Mouse (Mus musculus): ENCODE data around the gene Col9a3.

Gene Col9a3

DNA sequence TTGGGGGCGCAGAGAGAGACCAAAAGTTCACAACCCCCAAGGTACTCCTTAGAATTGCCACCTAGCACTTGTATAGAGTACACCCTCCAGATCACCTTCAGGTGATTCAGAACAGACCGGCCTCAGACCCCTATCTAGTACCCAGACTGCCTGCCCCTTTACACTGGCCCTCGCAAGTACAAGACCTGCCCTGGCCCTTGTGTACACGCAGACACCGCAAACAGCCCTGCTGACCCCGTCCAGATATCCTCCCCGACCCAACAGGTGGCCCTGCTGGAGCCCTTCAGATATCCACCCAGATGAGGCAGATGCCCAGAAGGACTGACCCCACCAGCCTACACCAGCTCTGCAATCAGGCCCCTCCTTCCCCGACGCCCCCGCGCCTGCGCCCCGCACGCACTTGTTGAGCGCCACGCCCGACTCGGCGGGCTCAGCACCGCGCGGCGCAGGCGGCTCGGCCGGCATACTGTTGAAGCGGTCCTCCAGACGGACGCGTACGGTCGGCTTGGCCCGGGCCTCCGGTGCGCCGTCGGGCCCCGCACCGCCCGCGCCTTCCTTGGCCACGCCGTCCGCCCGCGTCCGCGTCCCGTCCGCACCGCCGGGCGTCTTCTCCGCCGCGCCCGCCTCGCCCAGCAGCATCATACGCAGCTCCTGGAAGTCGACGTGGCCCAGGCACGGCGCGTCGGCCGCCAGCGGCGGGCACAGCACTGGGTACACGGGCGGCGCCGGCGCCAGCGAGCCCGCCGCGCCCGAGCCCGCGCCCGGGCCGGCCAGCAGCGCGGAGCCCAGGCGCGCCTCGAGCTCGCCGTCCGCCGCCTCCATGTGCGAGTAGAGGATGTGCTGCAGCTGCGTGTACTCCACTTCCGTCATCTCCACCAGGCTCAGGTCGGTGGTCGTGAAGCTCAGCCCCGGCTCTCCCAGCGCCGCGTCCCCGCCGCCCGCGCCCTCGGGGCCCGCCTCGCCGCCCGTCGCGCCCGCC, 44.3 kb downstream of the Col9a3 start:
- no peak for DNase-seq (ENCODE audit: low read depth, low spot score)

DNA sequence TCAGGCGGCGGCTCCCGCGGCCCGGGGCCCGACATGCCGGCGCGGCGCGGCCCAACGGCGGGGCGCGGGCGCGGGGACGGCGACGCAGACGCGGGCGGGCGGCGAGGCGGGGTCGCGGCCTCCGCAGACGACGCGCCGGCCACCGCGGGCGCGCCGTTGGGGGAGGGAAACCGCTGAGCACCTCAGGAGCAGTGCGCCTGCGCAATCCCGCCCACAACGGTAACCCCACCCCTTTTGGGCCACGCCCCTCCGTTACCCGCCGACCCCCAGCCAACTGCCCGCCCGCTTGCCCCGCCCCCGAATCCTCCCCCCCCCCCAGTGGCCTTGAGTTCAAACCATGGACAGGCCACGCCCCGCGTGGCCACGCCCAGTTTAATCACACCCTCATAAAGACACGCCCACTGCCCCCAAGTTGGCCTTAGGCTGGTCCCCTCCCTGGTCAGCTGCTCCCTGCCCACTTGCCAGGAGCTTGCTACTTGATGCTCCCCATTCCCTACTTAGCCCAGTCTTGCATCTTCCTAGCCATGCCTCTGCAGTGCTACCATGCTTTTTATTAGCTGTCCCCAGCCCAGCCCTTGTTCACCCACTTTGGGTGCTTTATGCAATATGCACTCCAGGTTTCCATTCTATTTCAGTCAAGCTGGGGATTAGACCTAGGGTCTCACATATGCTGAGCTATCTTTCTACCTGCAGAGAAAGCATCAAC, 45.1 kb downstream of the Col9a3 start, which contains the start of gene Tcfl5:
Tcfl5 (minus strand) TSS at position 154 of the 706 bp plus-strand sequence.
- no peak for DNase-seq (ENCODE audit: low read depth, low spot score)

DNA sequence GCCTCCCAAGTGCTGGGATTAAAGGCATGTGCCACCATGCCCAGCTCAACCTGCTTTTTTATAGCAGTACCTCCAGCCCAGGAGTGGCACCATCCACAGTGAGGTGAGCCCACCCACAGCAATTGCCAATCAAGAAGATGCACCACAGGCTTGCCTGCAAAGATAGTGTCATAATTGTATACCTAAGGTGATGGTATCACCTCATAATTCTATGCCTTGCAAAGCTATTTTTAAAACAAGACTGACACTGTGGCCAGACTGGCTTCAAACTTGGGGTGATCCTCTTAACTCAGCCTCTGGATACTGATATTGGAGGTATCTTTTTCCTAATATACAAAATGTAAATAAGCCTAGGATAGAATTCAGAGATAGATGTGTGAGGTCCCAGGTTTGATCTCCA, 46.0 kb downstream of the Col9a3 start:
- no peak for DNase-seq (ENCODE audit: low read depth, low spot score)

DNA sequence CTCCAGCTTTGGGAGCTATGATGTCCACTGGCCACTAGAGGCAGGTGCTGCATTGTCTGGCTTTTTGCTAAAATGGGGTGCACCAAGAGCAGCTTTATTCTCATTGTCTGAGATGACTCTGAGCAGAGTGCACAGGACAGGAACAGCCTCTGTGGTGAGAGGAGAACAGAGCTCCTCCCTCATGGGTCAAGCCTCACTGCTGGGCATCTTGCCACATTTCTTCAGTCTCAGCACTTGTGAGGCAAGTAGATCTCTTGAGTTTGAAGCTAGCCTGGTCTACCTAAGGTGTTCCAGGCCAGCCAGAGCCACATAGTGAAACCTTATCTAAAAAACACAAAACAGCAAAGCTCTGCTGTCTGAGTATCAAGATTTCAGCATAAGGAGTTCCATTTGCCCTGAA, 49.3 kb downstream of the Col9a3 start:
- no peak for DNase-seq (ENCODE audit: low read depth, low spot score)

DNA sequence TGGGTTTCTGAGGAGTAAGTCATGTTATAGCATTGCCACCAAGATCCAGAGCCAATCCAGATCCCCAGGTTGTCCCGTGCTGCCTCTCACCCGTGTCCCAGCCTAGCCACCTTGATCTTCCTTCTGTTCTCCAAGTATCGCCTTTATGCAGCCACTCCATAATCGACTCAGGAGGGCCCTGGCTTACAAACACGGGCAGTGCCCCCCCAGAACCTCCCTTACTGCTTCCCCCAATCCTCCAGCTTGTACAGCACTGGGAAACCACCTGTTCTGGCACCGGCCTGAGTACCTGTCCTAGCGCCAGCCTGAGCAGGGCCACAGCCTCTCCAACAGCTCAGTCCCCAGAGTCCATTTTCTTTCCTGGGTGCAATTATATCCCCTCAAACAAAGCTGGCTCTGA, 57.1 kb downstream of the Col9a3 start:
- no peak for DNase-seq (ENCODE audit: low read depth, low spot score)

DNA sequence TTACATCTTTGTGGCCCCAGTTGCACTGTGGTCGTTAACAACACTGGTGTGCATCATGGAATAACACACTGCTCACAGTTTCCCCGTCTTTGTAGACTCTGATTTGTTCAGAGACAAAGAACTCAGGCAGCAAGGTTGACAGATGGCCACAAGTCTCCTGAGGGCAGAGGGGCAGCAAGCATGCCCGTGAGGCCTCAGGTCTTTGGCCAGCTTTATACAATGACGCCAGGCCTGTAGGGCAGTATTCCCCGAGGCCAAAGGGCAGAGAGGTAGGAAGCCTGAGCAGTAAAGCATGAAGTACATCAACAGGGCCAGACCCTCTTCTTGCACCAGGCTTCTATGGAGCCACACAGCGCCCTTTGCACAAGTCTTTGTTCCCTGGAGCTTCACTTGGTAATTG, 57.6 kb downstream of the Col9a3 start:
- DNase-seq (ENCODE audit: low read depth, low spot score) = no peak

DNA sequence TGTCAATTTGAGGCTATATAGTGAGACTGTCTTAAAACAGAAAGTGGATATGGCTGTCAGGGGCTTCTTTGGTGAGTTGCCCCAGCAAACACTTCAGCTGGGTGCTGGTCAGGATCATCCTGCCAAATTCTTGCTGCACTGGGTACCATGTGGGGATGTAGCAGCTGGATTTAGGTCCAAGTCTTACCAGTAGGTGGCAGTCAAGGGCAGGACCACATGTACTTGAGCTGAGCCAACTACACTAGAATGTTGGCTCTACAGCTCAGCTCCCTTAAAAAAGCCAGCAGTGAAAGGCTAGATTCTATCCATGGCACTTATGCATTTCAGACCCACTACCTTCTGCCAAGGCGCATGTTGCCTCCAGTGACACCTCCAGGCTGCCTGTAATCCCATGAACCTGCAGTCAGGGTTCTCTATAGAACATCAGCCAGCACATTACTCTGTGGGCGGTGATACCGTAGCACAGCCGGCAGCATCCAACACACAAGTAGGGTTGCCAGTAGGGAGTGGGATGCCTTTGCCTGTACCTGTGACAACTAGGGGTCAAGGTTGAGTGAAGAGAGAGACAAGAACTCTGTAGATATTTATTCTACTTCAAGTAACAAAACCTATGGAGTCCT, 59.9 kb downstream of the Col9a3 start:
- peak; percentile 71 for DNase-seq (ENCODE audit: low read depth, low spot score)

DNA sequence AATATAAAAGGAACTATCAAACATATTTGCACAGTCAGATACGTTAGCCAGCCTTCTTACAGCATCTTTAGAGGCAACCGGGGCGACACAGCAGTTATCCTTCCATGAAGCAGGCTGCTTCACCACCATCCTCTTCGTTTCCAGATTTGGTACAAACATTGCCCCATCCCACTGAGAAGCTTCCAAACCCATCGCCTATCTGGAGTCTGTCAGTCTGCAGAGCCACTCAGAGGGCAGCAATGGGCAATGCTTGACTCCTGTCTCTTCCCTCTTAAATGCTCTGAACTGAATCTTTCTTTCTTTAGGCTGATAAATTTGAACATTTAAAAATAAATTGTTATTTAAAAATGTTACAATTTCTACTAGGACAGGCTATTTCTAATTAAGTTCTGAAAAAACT, 60.8 kb downstream of the Col9a3 start:
- no peak for DNase-seq (ENCODE audit: low read depth, low spot score)

DNA sequence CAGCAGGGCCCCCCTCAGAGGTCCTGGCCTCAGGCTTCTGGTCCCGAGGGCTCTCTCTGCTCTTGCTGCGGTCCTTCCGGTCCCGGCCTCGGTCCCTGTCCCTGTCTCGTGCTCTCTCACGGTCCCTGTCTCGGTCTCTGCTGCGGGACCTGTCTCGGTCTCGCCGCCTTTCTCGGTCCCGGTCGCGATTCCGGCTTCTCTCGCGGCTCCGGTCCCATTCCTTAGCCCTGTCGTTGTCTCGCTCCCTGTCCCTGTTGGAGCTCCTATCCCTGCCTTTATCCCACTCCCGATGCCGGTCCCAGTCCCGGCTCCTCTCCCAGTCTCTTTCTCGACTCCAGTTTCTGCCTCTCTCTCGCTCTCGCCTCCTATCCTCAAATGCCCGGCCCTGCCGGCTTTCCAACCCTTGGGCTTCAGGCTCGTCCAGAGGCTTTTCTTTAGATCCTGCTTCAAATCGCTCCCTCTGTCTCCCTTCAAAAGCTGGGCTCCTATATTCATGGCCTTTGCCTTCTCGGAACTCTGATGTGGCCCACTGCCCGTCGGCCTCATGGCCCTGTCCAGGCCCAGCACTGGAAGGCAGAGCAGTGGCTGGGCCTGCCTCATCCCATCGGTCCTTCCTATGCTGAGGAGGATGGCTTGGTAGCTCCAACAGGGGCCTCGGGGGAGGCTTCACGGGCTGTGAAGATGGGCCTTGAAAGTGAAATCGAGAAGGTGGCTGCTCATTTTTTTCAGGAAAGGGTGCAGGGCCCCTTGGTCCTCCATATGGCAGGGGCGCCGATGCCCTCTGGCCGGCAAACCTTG, 62.0 kb downstream of the Col9a3 start:
- no peak for DNase-seq (ENCODE audit: low read depth, low spot score)

DNA sequence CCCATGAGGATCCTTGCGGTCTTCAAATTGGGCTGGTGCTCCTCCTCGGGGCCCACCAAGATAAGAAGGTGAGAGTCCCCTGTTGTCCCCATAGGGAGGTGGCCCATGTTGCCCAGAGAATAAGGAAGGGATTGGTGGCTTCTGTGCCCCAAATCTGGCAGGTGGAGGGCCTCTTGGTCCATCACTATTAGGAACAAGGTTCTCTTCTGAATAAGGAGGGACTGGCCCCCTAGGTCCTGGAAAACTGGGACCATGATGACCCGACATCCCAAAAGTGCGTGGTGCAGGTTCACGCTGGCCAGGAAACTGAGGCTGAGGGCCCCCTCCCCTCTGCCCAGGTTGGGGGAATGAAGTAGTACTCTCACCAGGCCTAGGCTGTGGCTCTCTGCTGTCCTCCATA, 62.9 kb downstream of the Col9a3 start:
- no peak for DNase-seq (ENCODE audit: low read depth, low spot score)

DNA sequence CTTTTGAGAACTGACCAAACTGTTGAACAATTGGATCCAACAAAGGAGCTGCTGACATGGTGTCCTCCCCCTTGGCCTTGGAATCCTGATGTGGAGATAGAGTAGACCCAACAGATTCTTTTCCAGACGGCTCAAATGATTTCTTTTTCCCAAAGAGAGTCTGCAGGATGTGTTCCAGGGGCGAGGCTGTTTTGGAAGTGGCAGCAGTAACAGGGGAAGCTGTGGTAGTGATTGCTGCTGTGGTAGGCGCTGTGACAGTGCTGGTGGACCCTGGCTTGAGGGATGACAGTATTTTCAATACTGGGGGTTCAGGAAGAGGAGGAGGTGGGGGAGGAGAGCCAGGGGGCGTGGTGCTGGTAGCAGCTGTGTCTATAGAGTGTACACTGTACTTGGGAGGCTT, 64.4 kb downstream of the Col9a3 start:
- no peak for DNase-seq (ENCODE audit: low read depth, low spot score)
